Mouse (Mus musculus) limb, embryonic 11.5 days (tissue): ENCODE measurements around the gene 2510039O18Rik. TPM values are rescaled to one million over a fixed set of nuclear protein-coding genes. Genes with fewer than 3 reads are reported as not detected.

Experiments
- ATAC-seq: fragments of 200-750 bp; cut with Nextera tagmentation; 2 replicates; pipeline ENCODE4 v1.8.0; 2017; ENCODE audit warnings: low read depth; ENCODE audit not compliant: insufficient number of reproducible peaks, low FRiP score, low TSS enrichment
- DNase-seq: peaks from one replicate; pipeline ENCODE4 v3.0.0-alpha.2; 2015; ENCODE audit warnings: low spot score
- H3K27ac ChIP-seq: fragments of 300-500 bp; sonication (generic); replicated peaks from 2 replicates; pipeline ENCODE4 v1.5.1; 2014; ENCODE audit warnings: low read depth, mild to moderate bottlenecking, low read length
- H3K27me3 ChIP-seq: fragments of 300-500 bp; sonication (generic); 2 replicates; pipeline ENCODE4 v1.6.1; 2014; ENCODE audit warnings: mild to moderate bottlenecking, low read length, mixed read lengths; ENCODE audit not compliant: control insufficient read depth, insufficient read depth
- H3K36me3 ChIP-seq: fragments of 300-500 bp; sonication (generic); 2 replicates; pipeline ENCODE4 v1.6.1; 2014; ENCODE audit warnings: mild to moderate bottlenecking, low read length, moderate library complexity, mixed read lengths; ENCODE audit not compliant: control insufficient read depth, insufficient read depth
- H3K4me1 ChIP-seq: fragments of 300-500 bp; sonication (generic); 2 replicates; pipeline ENCODE4 v1.6.1; 2014; ENCODE audit warnings: low read length, mixed read lengths; ENCODE audit not compliant: control insufficient read depth, insufficient read depth
- H3K4me2 ChIP-seq: fragments of 300-500 bp; sonication (generic); 2 replicates; pipeline ENCODE4 v1.6.1; 2014; ENCODE audit warnings: low read depth, mild to moderate bottlenecking, moderate library complexity; ENCODE audit not compliant: severe bottlenecking
- H3K4me3 ChIP-seq: fragments of 300-500 bp; sonication (generic); 2 replicates; pipeline ENCODE4 v1.5.1; 2014; ENCODE audit warnings: low read depth, low read length
- H3K9ac ChIP-seq: fragments of 300-500 bp; sonication (generic); 2 replicates; pipeline ENCODE4 v1.6.1; 2014; ENCODE audit warnings: mild to moderate bottlenecking, low read length
- H3K9me3 ChIP-seq: fragments of 300-500 bp; sonication (generic); 2 replicates; pipeline ENCODE4 v1.6.1; 2016; ENCODE audit warnings: low read length; ENCODE audit not compliant: control insufficient read depth
- WGBS: fragments of 180-500 bp; shearing (Covaris S2); extraction: QIAGEN DNeasy Blood & Tissue Kit; methylation state at CpG from one replicate; pipeline ENCODE4 v1.1.7; 2014; 5-methylcytosine and 5-hydroxymethylcytosine counted together
- polyA plus RNA-seq: library from polyadenylated mRNA; unstranded; fragments of >200 nt; fragmentation: Nextera tagmentation; extraction: Ambion mirVana; gene quantifications from 2 replicates; pipeline ENCODE4 v1.2.1, GENCODE M21; 2014

The 2510039O18Rik gene
- polyA plus RNA-seq, 1 experiment from 2014 or later, result 17.4 TPM

DNA sequence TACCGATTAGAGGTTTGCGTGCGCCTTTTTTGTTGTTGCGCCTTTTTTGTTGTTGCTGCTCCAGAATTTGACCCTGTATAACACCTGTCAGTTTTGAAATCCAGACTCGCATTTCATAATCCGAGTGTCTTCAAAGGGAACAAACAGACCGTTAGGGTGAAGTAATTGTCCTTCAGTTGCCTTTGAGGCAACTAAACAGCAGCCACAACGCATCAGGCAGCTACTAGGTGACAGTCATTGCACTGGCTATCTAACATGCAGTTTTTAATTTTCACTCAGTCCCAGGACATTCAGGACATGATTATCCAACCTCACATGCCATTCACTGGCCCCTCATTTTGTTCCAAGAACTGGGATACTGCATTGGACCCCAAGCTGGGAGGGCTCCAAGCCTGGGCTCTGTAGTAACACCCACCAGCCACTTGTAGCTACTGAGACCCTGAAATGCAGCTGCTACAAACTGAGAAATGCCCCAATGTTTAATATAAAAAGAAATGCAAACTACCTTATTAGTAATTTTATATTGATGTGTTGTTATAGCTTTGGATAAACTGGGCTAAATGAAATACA lies 35.5 kb upstream of the 2510039O18Rik start:
- H3K4me1 ChIP-seq, result peaks cover 7% of the 10 kb centered on the region; the same call in 1 of the 2 replicates
- DNase-seq (no peak), ATAC-seq (no peak)
- WGBS, result 3% methylated on average over 8 of the region's 8 CpGs
- peak overlapping the region; percentile 54 for H3K4me2 ChIP-seq
- no peak overlapping the region; the same call in 1 of the 2 replicates for H3K9ac ChIP-seq
- peak overlapping the region; percentile 92 for H3K4me3 ChIP-seq
- no peaks in the 10 kb centered on the region for H3K36me3 ChIP-seq
- H3K9me3 ChIP-seq, result no peaks in the 10 kb centered on the region
- H3K27ac ChIP-seq, result no peak overlapping the region
- H3K27me3 ChIP-seq, result no peaks in the 10 kb centered on the region

DNA sequence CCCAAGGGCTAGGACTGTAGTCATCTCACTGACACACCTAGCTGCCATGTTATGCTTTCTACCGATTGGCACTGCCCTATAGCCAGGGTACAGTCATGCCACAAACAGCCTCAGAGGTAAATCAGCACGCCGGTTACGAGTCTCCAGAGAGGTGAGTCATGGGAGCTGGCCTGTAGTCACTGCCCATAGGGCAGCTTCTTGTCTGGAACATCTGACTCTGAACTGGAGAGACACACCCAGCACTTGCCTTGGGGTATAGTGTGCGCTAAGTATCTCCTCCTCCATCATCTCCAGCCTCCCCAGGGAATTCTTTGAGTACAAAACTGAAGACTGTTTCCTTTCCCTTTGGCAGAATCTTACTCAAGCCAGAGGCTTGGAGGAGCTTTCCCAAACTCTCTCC lies 34.5 kb upstream of the 2510039O18Rik start:
- no peak overlapping the region for H3K4me2 ChIP-seq
- no peaks in the 10 kb centered on the region for H3K36me3 ChIP-seq
- no peaks in the 10 kb centered on the region for H3K9me3 ChIP-seq
- H3K4me3 ChIP-seq, result no peak overlapping the region
- 78% methylated on average over 5 of the region's 5 CpGs for WGBS
- H3K4me1 ChIP-seq, result peaks cover 7% of the 10 kb centered on the region; the same call in 1 of the 2 replicates
- no peaks in the 10 kb centered on the region for H3K27me3 ChIP-seq
- ATAC-seq (no peak), DNase-seq (no peak)
- H3K9ac ChIP-seq, result no peak overlapping the region
- no peak overlapping the region for H3K27ac ChIP-seq

DNA sequence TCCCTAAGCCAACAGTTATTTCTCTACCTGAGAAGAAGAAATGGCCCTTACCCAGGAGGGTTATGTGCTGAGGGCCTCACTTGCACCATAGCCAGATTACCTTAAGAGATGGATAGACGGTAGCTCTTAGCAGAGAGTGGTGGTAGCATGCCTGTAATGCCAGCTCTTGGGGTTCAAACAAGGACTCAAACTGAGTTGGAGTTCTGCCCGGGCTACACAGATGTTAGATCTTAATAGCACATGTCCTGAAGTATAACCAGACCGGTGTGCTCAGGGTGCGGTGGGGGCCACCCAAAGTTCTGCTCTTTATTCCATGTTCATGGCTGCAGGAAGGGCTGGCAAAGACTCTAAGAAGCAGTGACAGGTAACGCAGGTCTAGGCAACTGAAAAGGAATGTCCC lies 31.2 kb upstream of the 2510039O18Rik start:
- peaks cover 5% of the 10 kb centered on the region for H3K36me3 ChIP-seq
- H3K4me3 ChIP-seq, result no peak overlapping the region
- H3K9me3 ChIP-seq, result no peaks in the 10 kb centered on the region
- WGBS, result 92% methylated on average over 5 of the region's 5 CpGs
- no peak overlapping the region for H3K9ac ChIP-seq
- ATAC-seq, result no peak
- no peaks in the 10 kb centered on the region for H3K27me3 ChIP-seq
- DNase-seq, result no peak
- no peak overlapping the region for H3K4me2 ChIP-seq
- peaks cover 3% of the 10 kb centered on the region; the same call in 1 of the 2 replicates for H3K4me1 ChIP-seq
- H3K27ac ChIP-seq, result no peak overlapping the region

DNA sequence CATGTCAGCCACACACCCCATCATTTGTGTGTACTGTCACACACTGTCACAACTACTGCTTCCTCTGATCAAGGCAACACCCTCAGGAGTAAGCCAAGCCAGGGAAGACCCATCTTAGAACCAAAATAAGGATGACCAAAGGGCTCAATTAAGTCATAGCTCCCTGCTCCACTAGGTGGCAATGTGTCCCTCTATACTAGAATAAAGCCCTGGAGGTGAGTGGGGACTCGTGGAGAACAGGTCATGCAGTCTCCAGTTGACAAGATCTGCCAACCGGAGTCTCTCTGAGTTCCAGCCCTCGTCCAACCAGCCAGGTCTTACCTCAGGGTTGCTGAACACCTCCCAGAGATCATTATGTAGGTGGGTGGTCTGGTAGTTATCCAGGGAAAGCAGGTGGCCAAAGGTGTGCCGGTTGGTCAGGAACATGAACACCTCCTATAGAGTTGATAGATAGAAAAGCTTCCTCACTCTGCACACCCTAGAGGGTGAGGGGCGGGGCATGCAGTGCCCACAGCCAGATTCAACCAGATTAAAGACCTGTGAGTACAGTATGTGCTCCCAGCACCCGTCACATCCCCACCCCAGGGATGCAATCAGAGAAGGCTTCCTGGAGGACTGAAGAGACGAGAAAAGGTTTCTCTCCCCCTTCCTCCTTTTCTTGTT lies 22.1 kb upstream of the 2510039O18Rik start:
- Histone ChIP-seq H3K4me1 (no peaks in the 10 kb centered on the region), H3K36me3 (peaks cover 5% of the 10 kb centered on the region), H3K4me2 (no peak overlapping the region), H3K9ac (no peak overlapping the region), H3K27ac (no peak overlapping the region), H3K27me3 (no peaks in the 10 kb centered on the region), H3K4me3 (no peak overlapping the region), H3K9me3 (no peaks in the 10 kb centered on the region)
- no peak for ATAC-seq
- 58% methylated on average over 7 of the region's 7 CpGs for WGBS
- DNase-seq, result peak; percentile 47

DNA sequence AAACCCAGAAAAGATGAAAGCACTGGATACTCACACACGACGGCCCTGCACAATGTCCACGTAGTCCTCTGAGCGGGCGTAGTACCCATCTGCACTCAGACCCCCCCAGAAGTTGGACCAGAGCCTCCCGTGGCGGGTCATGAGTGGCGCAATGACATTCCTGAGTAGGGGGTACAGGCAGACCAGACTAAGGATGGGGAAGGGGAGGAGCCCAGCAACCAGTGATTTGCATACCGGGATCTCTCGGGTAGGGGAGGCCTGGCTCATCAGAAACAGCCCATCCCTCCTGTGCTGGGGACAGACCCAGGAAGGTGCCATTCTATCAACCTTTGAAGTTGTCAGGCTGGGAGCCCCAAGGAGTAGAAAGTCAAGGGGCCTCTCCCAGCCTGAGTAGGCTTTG lies 19.7 kb upstream of the 2510039O18Rik start:
- H3K9me3 ChIP-seq, result no peaks in the 10 kb centered on the region
- H3K4me1 ChIP-seq, result no peaks in the 10 kb centered on the region
- H3K36me3 ChIP-seq, result peaks cover 7% of the 10 kb centered on the region; the same call in 1 of the 2 replicates
- no peak overlapping the region for H3K27ac ChIP-seq
- no peak overlapping the region for H3K9ac ChIP-seq
- H3K4me2 ChIP-seq, result no peak overlapping the region
- H3K4me3 ChIP-seq, result no peak overlapping the region
- ATAC-seq, result 0 out of 2 replicates have a peak, but pooled peaks have one; percentile 31
- DNase-seq, result no peak
- H3K27me3 ChIP-seq, result no peaks in the 10 kb centered on the region
- 21% methylated on average over 10 of the region's 10 CpGs for WGBS

DNA sequence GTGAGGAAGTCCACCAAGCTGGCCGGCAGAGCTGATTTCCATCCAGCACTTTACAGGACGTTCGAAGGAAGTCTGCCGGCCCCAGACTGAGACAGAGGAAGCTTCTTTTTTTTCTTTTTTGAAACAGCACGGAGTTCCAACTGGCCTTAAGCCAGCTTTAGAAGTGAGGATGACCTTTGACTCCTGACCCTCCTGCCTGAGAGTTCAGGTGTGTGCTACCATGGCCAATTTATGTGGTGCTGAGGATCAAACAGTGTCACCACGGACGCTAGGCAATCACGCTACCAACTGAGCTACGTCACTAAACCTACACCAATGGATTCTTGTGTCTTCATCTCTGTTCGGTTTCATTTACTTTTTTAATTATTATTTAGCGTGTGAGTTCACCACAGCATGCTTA lies 18.4 kb upstream of the 2510039O18Rik start:
- H3K9ac ChIP-seq, result no peak overlapping the region
- ATAC-seq (no peak), DNase-seq (no peak)
- no peak overlapping the region for H3K27ac ChIP-seq
- H3K27me3 ChIP-seq, result no peaks in the 10 kb centered on the region
- WGBS, result 73% methylated on average over 11 of the region's 11 CpGs
- H3K36me3 ChIP-seq, result peaks cover 7% of the 10 kb centered on the region; the same call in 1 of the 2 replicates
- no peaks in the 10 kb centered on the region for H3K9me3 ChIP-seq
- no peak overlapping the region for H3K4me3 ChIP-seq
- no peaks in the 10 kb centered on the region for H3K4me1 ChIP-seq
- no peak overlapping the region for H3K4me2 ChIP-seq

DNA sequence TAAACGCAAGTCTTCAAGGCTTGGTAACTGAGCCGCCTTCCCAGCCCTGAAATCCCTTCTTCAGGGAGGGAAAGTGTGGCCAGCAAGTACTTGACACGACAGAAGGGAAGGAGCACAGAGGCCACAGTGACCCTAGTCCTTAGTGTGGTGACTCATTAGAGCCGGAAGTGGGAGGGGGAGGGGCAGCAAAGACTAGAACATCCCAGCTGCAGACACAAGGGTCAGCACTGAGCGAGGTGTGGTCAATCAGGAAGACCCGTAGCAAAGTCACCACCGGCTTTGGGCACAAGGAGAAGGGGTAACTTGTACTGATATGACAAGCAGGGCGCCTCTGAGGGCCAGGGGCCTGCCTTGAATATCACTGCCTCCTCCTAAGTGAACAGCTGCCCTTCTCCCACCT lies 13.0 kb upstream of the 2510039O18Rik start:
- Histone ChIP-seq H3K4me3 (no peak overlapping the region), H3K4me1 (0 out of 2 replicates have a peak, but pooled peaks cover 4% of the 10 kb centered on the region), H3K36me3 (peaks cover 7% of the 10 kb centered on the region; the same call in 1 of the 2 replicates), H3K27me3 (no peaks in the 10 kb centered on the region), H3K9ac (no peak overlapping the region), H3K4me2 (no peak overlapping the region), H3K27ac (no peak overlapping the region), H3K9me3 (no peaks in the 10 kb centered on the region)
- ATAC-seq, result no peak
- 38% methylated on average over 8 of the region's 8 CpGs for WGBS
- no peak for DNase-seq

DNA sequence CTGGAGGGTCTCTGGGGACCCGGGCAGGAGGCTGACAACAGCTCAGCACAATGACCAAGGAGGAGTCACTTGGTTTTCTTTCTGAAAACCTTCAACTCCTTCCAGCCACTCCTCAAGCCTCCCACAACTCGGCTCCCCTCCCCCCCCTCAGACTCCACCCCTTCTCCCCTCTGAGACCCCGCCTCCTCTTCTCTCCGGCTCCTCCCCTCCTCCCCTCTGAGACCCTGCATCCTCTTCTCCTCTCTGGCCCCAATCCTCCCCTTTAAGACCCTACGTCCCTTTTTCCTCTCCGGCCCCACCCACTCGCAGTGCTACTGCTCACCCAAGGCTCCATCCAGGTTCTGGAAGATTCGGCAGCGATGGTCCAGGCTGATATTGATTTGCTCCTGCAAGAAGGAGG lies 12.6 kb upstream of the 2510039O18Rik start:
- no peak overlapping the region for H3K4me2 ChIP-seq
- no peaks in the 10 kb centered on the region for H3K9me3 ChIP-seq
- DNase-seq (no peak), ATAC-seq (no peak)
- H3K4me1 ChIP-seq, result 0 out of 2 replicates have a peak, but pooled peaks cover 4% of the 10 kb centered on the region
- H3K9ac ChIP-seq, result no peak overlapping the region
- WGBS, result 23% methylated on average over 9 of the region's 9 CpGs
- no peaks in the 10 kb centered on the region for H3K27me3 ChIP-seq
- H3K27ac ChIP-seq, result no peak overlapping the region
- H3K36me3 ChIP-seq, result peaks cover 7% of the 10 kb centered on the region; the same call in 1 of the 2 replicates
- no peak overlapping the region for H3K4me3 ChIP-seq
